Mouse (Mus musculus): ENCODE measurements around the gene Gm5591.
"Not testable (repeated sequence)": the region's sequence is repeated elsewhere in the genome, so short reads cannot be mapped to it uniquely, and the experiment has no call there.

Gene Gm5591

DNA sequence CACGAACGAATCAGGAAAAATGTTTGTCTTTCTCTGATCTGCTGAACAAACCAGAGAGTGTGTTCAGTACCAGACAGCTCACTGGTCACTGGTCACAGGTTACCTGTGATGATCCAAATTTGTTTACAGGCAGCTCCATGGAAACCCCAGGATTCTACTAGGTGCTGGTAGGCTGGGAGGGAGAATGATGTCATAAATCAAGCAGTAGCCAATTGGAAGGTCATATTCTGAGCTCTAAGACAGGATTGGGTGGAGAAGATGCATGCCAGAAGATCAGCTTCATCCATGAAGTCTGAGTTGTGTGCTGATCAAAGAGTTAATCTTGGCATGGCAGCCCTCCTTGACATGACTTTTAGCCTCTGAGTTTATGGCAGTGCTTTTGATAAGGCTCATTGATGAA, at the start of gene Gm5591:
Gene Gm5591, minus strand, starts transcription at position 101 of the 400 bp plus-strand sequence.
- not testable (repeated sequence) for DNase-seq (ENCODE audit: low spot score)

DNA sequence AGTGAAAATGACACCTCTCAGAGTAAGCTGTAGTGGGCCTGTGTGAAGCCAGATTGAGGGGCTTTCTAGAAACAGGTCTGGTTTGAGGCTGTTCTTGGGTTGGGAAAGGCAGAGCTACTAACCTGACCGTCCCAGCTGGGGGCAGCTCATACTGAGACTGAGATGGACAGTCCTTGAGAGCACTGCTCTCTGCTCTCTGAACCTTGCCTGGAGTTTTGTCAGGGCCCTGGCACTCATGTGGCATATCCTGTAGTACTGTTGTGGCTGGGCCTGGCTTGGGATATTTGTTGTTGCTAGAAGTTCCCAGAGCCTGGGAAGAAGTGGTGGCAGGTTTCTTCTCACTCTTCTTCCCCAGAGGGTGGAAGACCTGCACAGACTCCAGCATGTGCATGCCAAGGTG, 39.5 kb downstream of the Gm5591 start:
- not testable (repeated sequence) for DNase-seq (ENCODE audit: low spot score)

Data from ovary, postnatal 14 days (tissue).